Mouse (Mus musculus): Measurements from ENCODE around the gene Casz1.

DNA sequence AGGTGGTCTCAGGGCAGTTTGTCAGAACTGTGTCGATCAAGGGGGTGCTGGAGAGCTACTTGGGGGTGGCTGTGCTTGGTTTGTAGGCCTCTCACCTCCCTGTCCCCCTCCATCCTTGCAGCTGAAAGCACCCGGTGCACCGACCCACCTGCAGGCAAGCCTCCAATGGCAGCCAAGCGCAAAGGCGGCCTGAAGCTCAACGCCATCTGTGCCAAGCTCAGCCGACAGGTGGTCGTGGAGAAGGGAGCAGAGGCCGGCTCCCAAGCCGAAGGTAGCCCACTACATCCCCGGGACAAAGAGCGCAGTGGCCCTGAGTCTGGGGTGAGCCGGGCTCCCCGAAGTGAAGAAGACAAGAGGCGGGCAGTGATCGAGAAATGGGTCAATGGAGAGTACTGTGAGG lies 124.6 kb downstream of the Casz1 start:
- no peak for TF ChIP-seq CTCF (IDR thresholded peaks at IDR 0.05; ENCODE audit: low read depth, low read length)
- TF ChIP-seq TAL1 (conservative IDR thresholded peaks at IDR 0.05; ENCODE audit: low read depth, low read length) = no peak
- no peak for TF ChIP-seq GATA1 (IDR thresholded peaks at IDR 0.05; ENCODE audit: borderline replicate concordance, low read length)
- no peak for TF ChIP-seq GATA2 (IDR thresholded peaks at IDR 0.05; ENCODE audit: borderline replicate concordance, low read depth, low read length)
- no peak for TF ChIP-seq POLR2AphosphoS5 (IDR thresholded peaks at IDR 0.05; ENCODE audit: insufficient replicate concordance, low read depth, low read length)
